Mouse (Mus musculus) gastrocnemius, postnatal 10 days (tissue): Measurements from ENCODE around the gene Nudt7. TPM values are rescaled to one million over a fixed set of nuclear protein-coding genes. Genes with fewer than 3 reads are reported as not detected.

ENCODE experiments used
- DNase-seq: peaks from one replicate; pipeline ENCODE4 v3.0.0; 2021; ENCODE audit warnings: mixed read lengths
- total RNA-seq, 2 experiments: library from RNA; stranded (reverse); gene quantifications; 2 replicates each; pipeline ENCODE4 v1.2.3; 2021

The Nudt7 gene
- total RNA-seq, 2 experiments from 2014 or later: 20.3 to 20.5 TPM

GRCm38 (mm10) chr8:114142199-114142598 lies 8.8 kb downstream of the Nudt7 start:
- DNase-seq: no peak

- peak; percentile 49 for DNase-seq
These were observed 10.4 kb downstream of the Nudt7 start for GRCm38 (mm10) chr8:114143645-114144290.

GRCm38 (mm10) chr8:114153311-114154045 lies 20.1 kb downstream of the Nudt7 start:
- no peak for DNase-seq

GRCm38 (mm10) chr8:114158586-114158985 lies 25.2 kb downstream of the Nudt7 start:
- no peak for DNase-seq

GRCm38 (mm10) chr8:114159666-114160065 lies 26.3 kb downstream of the Nudt7 start:
- no peak for DNase-seq

GRCm38 (mm10) chr8:114163871-114164270 lies 30.5 kb downstream of the Nudt7 start:
- DNase-seq: no peak

GRCm38 (mm10) chr8:114164444-114165096 lies 31.2 kb downstream of the Nudt7 start:
- DNase-seq: no peak

GRCm38 (mm10) chr8:114165741-114166140 lies 32.4 kb downstream of the Nudt7 start:
- no peak for DNase-seq

- DNase-seq: no peak
These were observed 43.4 kb downstream of the Nudt7 start for GRCm38 (mm10) chr8:114176721-114177120.

GRCm38 (mm10) chr8:114193334-114193733 lies 60.0 kb downstream of the Nudt7 start:
- DNase-seq: no peak

- no peak for DNase-seq
These were observed 65.6 kb downstream of the Nudt7 start for GRCm38 (mm10) chr8:114198990-114199389.

Other genes starting within 250 kb of the Nudt7 start
- 1 to 10 TPM; 4.9 to 7.3 TPM for gene Vat1l, start 72.1 kb downstream of the Nudt7 start, total RNA-seq